Mouse (Mus musculus): ENCODE measurements around the gene Myo9b.

GRCm38 (mm10) chr8:71372427-71372826, 99.9 kb downstream of the Myo9b start:
- TF ChIP-seq POLR2A (IDR thresholded peaks at IDR 0.05; ENCODE audit: extremely low read depth, insufficient read depth, low read length) (no peak), CTCF (IDR thresholded peaks at IDR 0.05; ENCODE audit: low read depth, low read length) (no peak)
